Mouse (Mus musculus) cerebellum, adult 2 months (tissue): Measurements from ENCODE around the gene Alyref.

Source experiments
- CTCF ChIP-seq: fragments of 200-500 bp; IDR thresholded peaks from 2 replicates; pipeline ENCODE4 v1.5.1; 2011; ENCODE audit warnings: low read depth, mild to moderate bottlenecking, control low read depth, low read length, moderate library complexity, borderline replicate concordance; ENCODE audit not compliant: insufficient read depth
- POLR2A ChIP-seq: fragments of 200-500 bp; IDR thresholded peaks from 2 replicates; pipeline ENCODE4 v1.6.1; 2011; ENCODE audit warnings: low read length, control low read depth, borderline replicate concordance; ENCODE audit not compliant: insufficient read depth

DNA sequence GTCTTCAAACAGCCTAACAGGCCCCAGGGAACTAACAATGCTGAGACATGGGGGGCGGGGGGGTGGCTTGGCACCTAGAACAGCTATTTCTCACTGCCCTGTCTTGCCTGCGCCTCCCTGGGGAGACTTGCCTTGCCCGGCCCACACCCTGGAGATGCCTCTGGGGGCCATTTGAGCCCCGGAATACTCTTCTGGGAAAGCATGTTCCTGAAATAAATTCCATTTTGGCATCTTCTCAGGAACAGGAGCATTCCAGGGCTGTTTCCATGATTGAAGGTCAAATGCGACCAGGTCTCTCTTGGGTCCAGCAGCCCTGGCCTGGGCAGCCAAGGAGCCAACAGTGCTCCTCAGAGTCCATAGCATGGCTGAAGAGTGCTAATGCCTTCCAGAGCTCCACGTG is 55.8 kb downstream of the Alyref start:
- TF ChIP-seq CTCF, result no peak
- TF ChIP-seq POLR2A, result no peak
